Mouse (Mus musculus) ES-Bruce4 (cell line): Measurements from ENCODE around the gene Znrf3.

Experiments
- CTCF ChIP-seq: IDR thresholded peaks from one replicate; pipeline ENCODE4 v1.8.1; 2011; ENCODE audit warnings: low read depth, low read length
- EP300 ChIP-seq: IDR thresholded peaks from 2 replicates; pipeline ENCODE4 v1.6.1; 2011; ENCODE audit warnings: low read depth, low read length; ENCODE audit not compliant: insufficient read depth
- POLR2A ChIP-seq: IDR thresholded peaks from one replicate; pipeline ENCODE4 v1.8.1; 2011; ENCODE audit warnings: low read length; ENCODE audit not compliant: insufficient read depth

- no peak for TF ChIP-seq CTCF
- TF ChIP-seq POLR2A: no peak
- no peak for TF ChIP-seq EP300
Measured at GRCm38 (mm10) chr11:5294805-5295204, 149.8 kb downstream of the Znrf3 start.
